Mouse (Mus musculus): Measurements from ENCODE around the gene Apool. TPM values are rescaled to one million over a fixed set of nuclear protein-coding genes. Genes with fewer than 3 reads are reported as not detected.

Apool gene
- total RNA-seq (2023), result 10 to 100 TPM; 12.8 to 15.8 TPM

DNA sequence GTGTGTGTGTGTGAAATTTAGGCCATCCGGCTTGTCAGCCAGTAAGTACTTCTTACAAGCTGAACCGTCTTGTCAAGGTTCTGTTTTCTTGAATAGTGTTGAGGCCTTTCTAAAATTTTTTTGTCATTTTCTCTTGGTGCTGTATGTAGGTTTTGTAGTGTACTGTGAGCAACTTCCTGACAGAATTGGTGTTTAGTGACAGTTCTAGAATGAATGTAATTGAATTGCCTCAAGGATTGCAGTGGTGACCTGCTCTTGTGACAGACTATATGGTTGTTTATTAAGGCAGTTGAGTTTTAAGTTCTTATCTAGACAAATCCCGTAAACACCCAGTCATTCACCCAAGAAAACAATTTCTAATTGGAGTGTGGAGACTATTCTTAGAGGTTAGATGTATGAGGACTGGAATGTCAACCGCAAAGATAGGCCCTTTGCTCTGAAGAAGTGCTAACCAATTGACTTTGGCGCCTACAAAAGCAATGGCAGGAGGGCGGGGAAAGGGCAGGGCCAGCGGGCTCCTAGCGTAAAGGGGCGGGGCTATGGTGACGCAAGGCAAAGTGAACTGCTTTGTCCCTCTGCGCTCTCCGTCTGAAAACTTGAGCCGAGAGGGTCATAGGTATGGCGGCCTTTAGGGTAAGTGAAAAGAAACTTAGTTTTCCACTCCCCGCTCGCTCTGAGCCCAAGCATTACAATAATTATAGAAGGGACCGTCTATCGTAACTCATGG, at the start of gene Apool:
TSS of gene Apool (plus strand) at position 531 of the 727 bp plus-strand sequence.

DNA sequence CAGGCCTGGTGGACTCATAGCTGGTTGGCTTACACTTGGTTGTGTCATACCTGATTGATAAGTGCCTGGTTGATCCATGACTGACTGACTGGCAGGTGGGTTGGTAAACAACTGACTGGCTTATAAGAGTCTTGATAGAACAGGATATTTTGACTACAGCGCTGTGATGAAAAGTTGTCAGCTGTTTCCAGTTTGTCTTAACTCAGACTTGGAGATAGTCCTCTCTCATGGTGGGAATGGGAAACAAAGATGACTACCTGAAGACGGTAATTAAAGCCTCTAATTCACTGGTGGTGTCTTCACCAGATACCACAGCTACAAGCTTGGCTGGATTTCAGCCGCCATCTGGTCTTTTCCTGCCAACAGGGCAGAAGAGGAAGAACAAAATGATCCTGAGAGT, 95.5 kb downstream of the Apool start, which contains the start of gene Satl1:
TSS of gene Satl1 (minus strand) at position 101 of the 400 bp plus-strand sequence.

Other genes with a start within 250 kb of the Apool start
- gene 4933403O08Rik, start 72.3 kb upstream of the Apool start, total RNA-seq (2023), result not detected
- not detected for gene Satl1, start 95.4 kb downstream of the Apool start, total RNA-seq (2023)
- not detected for gene 2010106E10Rik, start 183.9 kb downstream of the Apool start, total RNA-seq (2023)